Mouse (Mus musculus) C2C12 (cell line): Measurements from ENCODE around the gene Ak7.

Experiments used
- CTCF ChIP-seq: IDR thresholded peaks from one replicate; pipeline ENCODE4 v1.5.1; 2011; ENCODE audit not compliant: control insufficient read depth, insufficient read depth, insufficient read length
- FOSL1 ChIP-seq: IDR thresholded peaks from one replicate; pipeline ENCODE4 v1.8.0; 2011; ENCODE audit warnings: mild to moderate bottlenecking, low read length; ENCODE audit not compliant: poor library complexity, insufficient read depth, severe bottlenecking
- USF1 ChIP-seq: IDR thresholded peaks from one replicate; pipeline ENCODE4 v1.6.1; 2011; ENCODE audit warnings: low read depth, mild to moderate bottlenecking, control low read depth, moderate library complexity

GRCm38 (mm10) chr12:105688546-105688945, 17.2 kb upstream of the Ak7 start:
- no peak for TF ChIP-seq CTCF
- no peak for TF ChIP-seq USF1
- no peak for TF ChIP-seq FOSL1
